Mouse (Mus musculus): Measurements from ENCODE around the gene Slc6a6. TPM values are rescaled to one million over a fixed set of nuclear protein-coding genes. Genes with fewer than 3 reads are reported as not detected.

Gene Slc6a6
- polyA plus RNA-seq, 1 experiment = 98.2 TPM

- no peak overlapping the region for H3K4me2 ChIP-seq (ENCODE audit: low read depth)
- H3ac ChIP-seq (ENCODE audit: control insufficient read depth, insufficient read length) = no peak overlapping the region
- TF ChIP-seq SRF (IDR thresholded peaks at IDR 0.05; ENCODE audit: control insufficient read depth, insufficient read length, low read depth) = no peak
- no peak for TF ChIP-seq MAX (IDR thresholded peaks at IDR 0.05; ENCODE audit: low read depth)
- TF ChIP-seq TCF12 (IDR thresholded peaks at IDR 0.05; ENCODE audit: insufficient read depth, poor library complexity, severe bottlenecking) = no peak
- no peak for TF ChIP-seq POLR2AphosphoS2 (IDR thresholded peaks at IDR 0.05; ENCODE audit: insufficient read length, low read depth)
- no peak for TF ChIP-seq TCF3 (IDR thresholded peaks at IDR 0.05; ENCODE audit: insufficient read length, low read depth)
- no peak for TF ChIP-seq USF1 (IDR thresholded peaks at IDR 0.05; ENCODE audit: low read depth)
- TF ChIP-seq MYOG (IDR thresholded peaks at IDR 0.05; ENCODE audit: control insufficient read depth in 1 of 3, insufficient read depth in 1 of 3, insufficient read length in 2 of 3, low read depth in 2 of 3) = no peak
- TF ChIP-seq REST (IDR thresholded peaks at IDR 0.05; ENCODE audit: insufficient read depth, insufficient read length) = no peak
- TF ChIP-seq E2F4 (IDR thresholded peaks at IDR 0.05; ENCODE audit: insufficient read depth) = no peak
- no peak for TF ChIP-seq CEBPB (IDR thresholded peaks at IDR 0.05; ENCODE audit: insufficient read depth, poor library complexity, severe bottlenecking)
- TF ChIP-seq MYOD1 (IDR thresholded peaks at IDR 0.05; ENCODE audit: control insufficient read depth in 1 of 3, insufficient read length in 2 of 3, low read depth in 2 of 3) = no peak
- TF ChIP-seq POLR2A (IDR thresholded peaks at IDR 0.05; ENCODE audit: insufficient read length, low read depth) = no peak
- H3K27me3 ChIP-seq (ENCODE audit: control insufficient read depth, insufficient read depth, insufficient read length) = peaks cover 93% of the 10 kb centered on the region
- H3K4me3 ChIP-seq = no peak overlapping the region
- no peaks in the 10 kb centered on the region for H3K79me2 ChIP-seq (ENCODE audit: control insufficient read depth, insufficient read depth)
- H3K36me3 ChIP-seq (ENCODE audit: control insufficient read depth, insufficient read depth) = no peaks in the 10 kb centered on the region
Observed at GRCm38 (mm10) chr6:91807169-91807568, 123.3 kb downstream of the Slc6a6 start.

GRCm38 (mm10) chr6:91808022-91808421, 124.2 kb downstream of the Slc6a6 start:
- Histone ChIP-seq H3K4me2 (ENCODE audit: low read depth) (no peak overlapping the region), H3K27me3 (ENCODE audit: control insufficient read depth, insufficient read depth, insufficient read length) (peaks cover 90% of the 10 kb centered on the region), H3K79me2 (ENCODE audit: control insufficient read depth, insufficient read depth) (no peaks in the 10 kb centered on the region), H3K4me3 (no peak overlapping the region), H3ac (ENCODE audit: control insufficient read depth, insufficient read length) (no peak overlapping the region), H3K36me3 (ENCODE audit: control insufficient read depth, insufficient read depth) (no peaks in the 10 kb centered on the region)
- TF ChIP-seq E2F4 (IDR thresholded peaks at IDR 0.05; ENCODE audit: insufficient read depth) = no peak
- TF ChIP-seq CEBPB (IDR thresholded peaks at IDR 0.05; ENCODE audit: insufficient read depth, poor library complexity, severe bottlenecking) = no peak
- no peak for TF ChIP-seq USF1 (IDR thresholded peaks at IDR 0.05; ENCODE audit: low read depth)
- no peak for TF ChIP-seq POLR2A (IDR thresholded peaks at IDR 0.05; ENCODE audit: insufficient read length, low read depth)
- TF ChIP-seq TCF12 (IDR thresholded peaks at IDR 0.05; ENCODE audit: insufficient read depth, poor library complexity, severe bottlenecking) = no peak
- no peak for TF ChIP-seq POLR2AphosphoS2 (IDR thresholded peaks at IDR 0.05; ENCODE audit: insufficient read length, low read depth)
- TF ChIP-seq SRF (IDR thresholded peaks at IDR 0.05; ENCODE audit: control insufficient read depth, insufficient read length, low read depth) = no peak
- TF ChIP-seq MYOD1 (IDR thresholded peaks at IDR 0.05; ENCODE audit: control insufficient read depth in 1 of 3, insufficient read length in 2 of 3, low read depth in 2 of 3) = no peak
- TF ChIP-seq MYOG (IDR thresholded peaks at IDR 0.05; ENCODE audit: control insufficient read depth in 1 of 3, insufficient read depth in 1 of 3, insufficient read length in 2 of 3, low read depth in 2 of 3) = no peak
- no peak for TF ChIP-seq TCF3 (IDR thresholded peaks at IDR 0.05; ENCODE audit: insufficient read length, low read depth)
- TF ChIP-seq REST (IDR thresholded peaks at IDR 0.05; ENCODE audit: insufficient read depth, insufficient read length) = no peak
- TF ChIP-seq MAX (IDR thresholded peaks at IDR 0.05; ENCODE audit: low read depth) = no peak

Other genes with a start within 250 kb of the Slc6a6 start
- 13.1 TPM for gene Chchd4, start 210.5 kb upstream of the Slc6a6 start, polyA plus RNA-seq (2012; fragmentation: generic; extraction: Trizol)
- 84.1 TPM for gene Tmem43, start 210.3 kb upstream of the Slc6a6 start, polyA plus RNA-seq (2012; fragmentation: generic; extraction: Trizol)
- gene Xpc, start 168.2 kb upstream of the Slc6a6 start, polyA plus RNA-seq (2012; fragmentation: generic; extraction: Trizol) = 7.4 TPM
- gene Lsm3, start 168.1 kb upstream of the Slc6a6 start, polyA plus RNA-seq (2012; fragmentation: generic; extraction: Trizol) = 69.5 TPM
- 1.9 TPM for gene Grip2, start 143.2 kb downstream of the Slc6a6 start, polyA plus RNA-seq (2012; fragmentation: generic; extraction: Trizol)
- 6.5 TPM for gene Ccdc174, start 194.0 kb downstream of the Slc6a6 start, polyA plus RNA-seq (2012; fragmentation: generic; extraction: Trizol)
- 0.32 TPM for gene 4930590J08Rik, start 218.8 kb downstream of the Slc6a6 start, polyA plus RNA-seq (2012; fragmentation: generic; extraction: Trizol)

Data from myocyte (in vitro differentiated cells).